Mouse (Mus musculus) myocyte (in vitro differentiated cells): Measurements from ENCODE around the gene 4930519G04Rik. TPM values are rescaled to one million over a fixed set of nuclear protein-coding genes. Genes with fewer than 3 reads are reported as not detected.

Experiments
- H3K27me3 ChIP-seq: one replicate; pipeline ENCODE4 v1.6.1; 2011; ENCODE audit not compliant: control insufficient read depth, insufficient read depth, insufficient read length
- H3K36me3 ChIP-seq: one replicate; pipeline ENCODE4 v1.6.1; 2011; ENCODE audit not compliant: control insufficient read depth, insufficient read depth
- H3K4me2 ChIP-seq: one replicate; pipeline ENCODE4 v1.6.1; 2011; ENCODE audit warnings: low read depth, control low read depth
- H3K4me3 ChIP-seq: one replicate; pipeline ENCODE4 v1.5.1; 2011; ENCODE audit warnings: mild to moderate bottlenecking, control low read depth, moderate library complexity
- H3K79me2 ChIP-seq: one replicate; pipeline ENCODE4 v1.6.1; 2011; ENCODE audit not compliant: control insufficient read depth, insufficient read depth
- H3ac ChIP-seq: one replicate; pipeline ENCODE4 v1.6.1; 2011; ENCODE audit not compliant: control insufficient read depth, insufficient read length
- CEBPB ChIP-seq: IDR thresholded peaks from 2 replicates; pipeline ENCODE4 v1.6.1; 2011; ENCODE audit warnings: mild to moderate bottlenecking, moderate library complexity; ENCODE audit not compliant: poor library complexity, insufficient read depth, severe bottlenecking
- E2F4 ChIP-seq: IDR thresholded peaks from one replicate; pipeline ENCODE4 v1.6.1; 2011; ENCODE audit warnings: mild to moderate bottlenecking, control low read depth, moderate library complexity; ENCODE audit not compliant: insufficient read depth
- MAX ChIP-seq: IDR thresholded peaks from one replicate; pipeline ENCODE4 v1.6.1; 2011; ENCODE audit warnings: low read depth, mild to moderate bottlenecking, control low read depth
- MYOD1 ChIP-seq, 3 experiments: IDR thresholded peaks; one replicate each; pipeline ENCODE4 v1.6.1; 2011; ENCODE audit warnings: control low read depth in 2 of 3, low read depth in 2 of 3, mild to moderate bottlenecking in 2 of 3, moderate library complexity in 1 of 3; ENCODE audit not compliant: insufficient read length in 2 of 3, control insufficient read depth in 1 of 3
- MYOG ChIP-seq, 3 experiments: IDR thresholded peaks; one replicate each; pipeline ENCODE4 v1.6.1; 2011; ENCODE audit warnings: control low read depth in 2 of 3, low read depth in 2 of 3, mild to moderate bottlenecking in 2 of 3; ENCODE audit not compliant: insufficient read length in 2 of 3, control insufficient read depth in 1 of 3, insufficient read depth in 1 of 3
- POLR2A ChIP-seq: IDR thresholded peaks from one replicate; pipeline ENCODE4 v1.6.1; 2011; ENCODE audit warnings: low read depth, mild to moderate bottlenecking, control low read depth, moderate library complexity; ENCODE audit not compliant: insufficient read length
- POLR2AphosphoS2 ChIP-seq: IDR thresholded peaks from one replicate; pipeline ENCODE4 v1.6.1; 2011; ENCODE audit warnings: low read depth, control low read depth; ENCODE audit not compliant: insufficient read length
- REST ChIP-seq: IDR thresholded peaks from one replicate; pipeline ENCODE4 v1.6.1; 2011; ENCODE audit warnings: mild to moderate bottlenecking, control low read depth, moderate library complexity; ENCODE audit not compliant: insufficient read depth, insufficient read length
- SRF ChIP-seq: IDR thresholded peaks from one replicate; pipeline ENCODE4 v1.6.1; 2011; ENCODE audit warnings: low read depth; ENCODE audit not compliant: control insufficient read depth, insufficient read length
- TCF12 ChIP-seq: IDR thresholded peaks from one replicate; pipeline ENCODE4 v1.6.1; 2011; ENCODE audit warnings: mild to moderate bottlenecking, control low read depth; ENCODE audit not compliant: poor library complexity, insufficient read depth, severe bottlenecking
- TCF3 ChIP-seq: IDR thresholded peaks from one replicate; pipeline ENCODE4 v1.6.1; 2011; ENCODE audit warnings: low read depth, control low read depth; ENCODE audit not compliant: insufficient read length
- USF1 ChIP-seq: IDR thresholded peaks from one replicate; pipeline ENCODE4 v1.6.1; 2011; ENCODE audit warnings: low read depth, mild to moderate bottlenecking, control low read depth, moderate library complexity
- polyA plus RNA-seq: library from polyadenylated mRNA; unstranded; fragments of >200 nt; fragmentation: generic; extraction: Trizol; gene quantifications from one replicate; pipeline ENCODE4 v1.2.1, GENCODE M21; 2012; ENCODE audit warnings: missing spikeins

Gene 4930519G04Rik
- polyA plus RNA-seq, 1 experiment = not detected

- Histone ChIP-seq H3K27me3 (peaks cover 5% of the 10 kb centered on the region), H3ac (no peak overlapping the region), H3K36me3 (no peaks in the 10 kb centered on the region), H3K4me3 (no peak overlapping the region), H3K4me2 (peak overlapping the region; percentile 68), H3K79me2 (no peaks in the 10 kb centered on the region)
- TF ChIP-seq CEBPB = peak; percentile 63; the same call in 1 of the 2 replicates
- TF ChIP-seq REST = no peak
- TF ChIP-seq SRF = no peak
Measured at GRCm38 (mm10) chr5:114859253-114859652, 5.8 kb downstream of the 4930519G04Rik start.

- no peak overlapping the region for H3K4me2 ChIP-seq
- H3K36me3 ChIP-seq = no peaks in the 10 kb centered on the region
- H3K79me2 ChIP-seq = no peaks in the 10 kb centered on the region
- H3K4me3 ChIP-seq = no peak overlapping the region
- H3K27me3 ChIP-seq = peaks cover 15% of the 10 kb centered on the region
- TF ChIP-seq TCF12 (no peak), SRF (no peak), POLR2A (no peak), TCF3 (no peak)
- H3ac ChIP-seq = no peak overlapping the region
Measured at GRCm38 (mm10) chr5:114861730-114862129, 8.3 kb downstream of the 4930519G04Rik start.

GRCm38 (mm10) chr5:114864813-114865212, 11.3 kb downstream of the 4930519G04Rik start:
- no peak overlapping the region for H3ac ChIP-seq
- no peaks in the 10 kb centered on the region for H3K36me3 ChIP-seq
- peaks cover 18% of the 10 kb centered on the region for H3K27me3 ChIP-seq
- H3K79me2 ChIP-seq = no peaks in the 10 kb centered on the region
- TF ChIP-seq REST (no peak), USF1 (no peak), CEBPB (no peak), POLR2AphosphoS2 (no peak), E2F4 (no peak), SRF (no peak), MYOD1 (IDR thresholded peaks at IDR 0.05; ENCODE audit: control insufficient read depth in 1 of 3, insufficient read length in 2 of 3, low read depth in 2 of 3) (no peak), POLR2A (no peak), MYOG (IDR thresholded peaks at IDR 0.05; ENCODE audit: control insufficient read depth in 1 of 3, insufficient read depth in 1 of 3, insufficient read length in 2 of 3, low read depth in 2 of 3) (no peak), TCF12 (no peak), MAX (no peak), TCF3 (no peak)
- H3K4me2 ChIP-seq = no peak overlapping the region
- H3K4me3 ChIP-seq = no peak overlapping the region

- peaks cover 23% of the 10 kb centered on the region for H3K27me3 ChIP-seq
- no peak overlapping the region for H3K4me3 ChIP-seq
- no peak overlapping the region for H3K4me2 ChIP-seq
- H3K79me2 ChIP-seq = no peaks in the 10 kb centered on the region
- H3K36me3 ChIP-seq = no peaks in the 10 kb centered on the region
- TF ChIP-seq USF1 (no peak), MAX (no peak), REST (no peak), MYOD1 (IDR thresholded peaks at IDR 0.05; ENCODE audit: control insufficient read depth in 1 of 3, insufficient read length in 2 of 3, low read depth in 2 of 3) (no peak), CEBPB (no peak), POLR2A (no peak), POLR2AphosphoS2 (no peak), MYOG (IDR thresholded peaks at IDR 0.05; ENCODE audit: control insufficient read depth in 1 of 3, insufficient read depth in 1 of 3, insufficient read length in 2 of 3, low read depth in 2 of 3) (no peak), TCF12 (no peak)
- H3ac ChIP-seq = no peak overlapping the region
Measured at GRCm38 (mm10) chr5:114865279-114865678, 11.8 kb downstream of the 4930519G04Rik start.

DNA sequence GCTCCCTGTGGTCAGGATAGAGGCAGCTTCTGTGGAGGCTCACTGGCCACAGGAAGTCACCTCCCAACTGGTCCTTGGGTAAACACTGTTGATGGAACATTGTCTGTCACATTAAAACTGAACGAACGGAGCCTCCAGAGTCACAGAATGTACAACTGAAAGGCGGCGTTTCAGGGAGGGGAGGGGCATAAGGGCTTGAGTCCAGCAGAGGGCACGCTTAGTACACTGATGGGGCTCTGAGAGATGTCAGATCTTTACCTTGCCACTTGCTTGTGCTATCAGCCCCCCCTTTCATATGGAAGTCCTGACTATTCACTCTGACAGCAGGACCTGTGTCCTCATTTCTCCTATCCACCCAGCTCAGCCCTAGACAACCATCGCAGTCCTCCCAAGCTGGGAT, 22.4 kb downstream of the 4930519G04Rik start:
- H3K4me2 ChIP-seq = no peak overlapping the region
- no peak for TF ChIP-seq REST
- no peak for TF ChIP-seq POLR2AphosphoS2
- no peak for TF ChIP-seq TCF12
- no peak for TF ChIP-seq MYOG (IDR thresholded peaks at IDR 0.05; ENCODE audit: control insufficient read depth in 1 of 3, insufficient read depth in 1 of 3, insufficient read length in 2 of 3, low read depth in 2 of 3)
- TF ChIP-seq SRF = no peak
- TF ChIP-seq MYOD1 (IDR thresholded peaks at IDR 0.05; ENCODE audit: control insufficient read depth in 1 of 3, insufficient read length in 2 of 3, low read depth in 2 of 3) = no peak
- TF ChIP-seq E2F4 = no peak
- TF ChIP-seq POLR2A = no peak
- no peak for TF ChIP-seq CEBPB
- TF ChIP-seq MAX = no peak
- no peak for TF ChIP-seq TCF3
- no peak for TF ChIP-seq USF1

DNA sequence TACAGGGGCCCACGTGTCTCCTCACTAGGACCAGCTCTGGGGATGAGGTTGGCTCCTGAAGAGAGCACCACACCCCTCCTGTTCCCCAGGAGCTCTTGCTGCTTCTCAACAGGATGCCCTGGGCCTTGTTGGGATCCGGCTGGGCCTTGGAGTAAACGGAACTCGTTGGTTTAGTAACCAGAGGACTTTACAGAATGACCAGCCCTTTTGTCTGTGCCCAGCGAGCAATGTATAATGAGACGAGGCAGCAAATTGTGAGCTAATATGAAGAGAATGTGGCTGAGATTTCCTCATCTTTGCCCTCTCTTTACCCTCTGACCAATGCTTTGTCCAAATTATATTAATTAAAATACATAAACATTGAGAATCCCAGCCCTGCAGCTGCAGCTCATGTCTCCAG, 22.9 kb downstream of the 4930519G04Rik start:
- H3K4me3 ChIP-seq = no peak overlapping the region
- H3K79me2 ChIP-seq = no peaks in the 10 kb centered on the region
- peaks cover 45% of the 10 kb centered on the region for H3K27me3 ChIP-seq
- no peak overlapping the region for H3ac ChIP-seq
- no peak overlapping the region for H3K4me2 ChIP-seq
- H3K36me3 ChIP-seq = no peaks in the 10 kb centered on the region
- TF ChIP-seq TCF3 (no peak), TCF12 (no peak), CEBPB (no peak), POLR2A (no peak), MAX (no peak), SRF (no peak), MYOG (IDR thresholded peaks at IDR 0.05; ENCODE audit: control insufficient read depth in 1 of 3, insufficient read depth in 1 of 3, insufficient read length in 2 of 3, low read depth in 2 of 3) (no peak), POLR2AphosphoS2 (no peak), USF1 (no peak), E2F4 (no peak), REST (no peak), MYOD1 (IDR thresholded peaks at IDR 0.05; ENCODE audit: control insufficient read depth in 1 of 3, insufficient read length in 2 of 3, low read depth in 2 of 3) (no peak)

More for the DNA sequence above, 22.4 kb downstream of the 4930519G04Rik start:
- Histone ChIP-seq H3K36me3 (no peaks in the 10 kb centered on the region), H3K79me2 (no peaks in the 10 kb centered on the region), H3ac (no peak overlapping the region), H3K27me3 (peaks cover 45% of the 10 kb centered on the region), H3K4me3 (no peak overlapping the region)
